Mouse (Mus musculus): ENCODE measurements around the gene Gm10642.

Gm10642 gene

GRCm38 (mm10) chr9:70673656-70674055 lies 17.6 kb downstream of the Gm10642 start:
- DNase-seq = no peak

GRCm38 (mm10) chr9:70675117-70675516 lies 19.1 kb downstream of the Gm10642 start:
- no peak for DNase-seq

- no peak for DNase-seq
Measured at GRCm38 (mm10) chr9:70675961-70676360, 19.9 kb downstream of the Gm10642 start.

- DNase-seq = peak; percentile 99
Measured at GRCm38 (mm10) chr9:70678682-70679131, 22.7 kb downstream of the Gm10642 start, which contains the start of gene Adam10. TSS of gene Adam10 (plus strand) at chr9:70678997.

- DNase-seq = peak; percentile 59
Measured at GRCm38 (mm10) chr9:70679132-70680091, 23.4 kb downstream of the Gm10642 start.

- DNase-seq = no peak
Measured at GRCm38 (mm10) chr9:70682202-70682601, 26.2 kb downstream of the Gm10642 start.

GRCm38 (mm10) chr9:70688301-70688968 lies 32.4 kb downstream of the Gm10642 start:
- DNase-seq = no peak

GRCm38 (mm10) chr9:70689926-70690325 lies 33.9 kb downstream of the Gm10642 start:
- no peak for DNase-seq

- DNase-seq = no peak
Measured at GRCm38 (mm10) chr9:70690579-70690978, 34.5 kb downstream of the Gm10642 start.

GRCm38 (mm10) chr9:70691772-70692693 lies 36.0 kb downstream of the Gm10642 start:
- DNase-seq = no peak

- no peak for DNase-seq
Measured at GRCm38 (mm10) chr9:70695723-70696122, 39.7 kb downstream of the Gm10642 start.

- no peak for DNase-seq
Measured at GRCm38 (mm10) chr9:70698090-70698489, 42.0 kb downstream of the Gm10642 start.

- no peak for DNase-seq
Measured at GRCm38 (mm10) chr9:70703597-70704203, 47.6 kb downstream of the Gm10642 start.

- DNase-seq = no peak
Measured at GRCm38 (mm10) chr9:70706444-70706843, 50.4 kb downstream of the Gm10642 start.

Data from cerebellum, adult 11 months (tissue).